ENCODE assay signal across 25 mouse cellular contexts in genomic region chr10:30281666-30282065, GRCm38 (mm10).
"Had no signal": no experiment of that assay in that cellular context is flagged by ENCODE, and none has a peak within 500 bp of the region (broad histone marks: within the 10 kb centered on the region; RNA-seq: fewer than 3 reads in every experiment).

No protein-coding gene starts in this region.

- H3K4me1 ChIP-seq: heart, embryonic 10.5 days; hindbrain, embryonic 10.5 days; hindbrain, embryonic 12.5 days; intestine, embryonic 15.5 days; liver, embryonic 13.5 days; liver, embryonic 15.5 days had no signal

- H3K27me3 ChIP-seq: heart, embryonic 12.5 days; hindbrain, embryonic 12.5 days; intestine, embryonic 15.5 days; limb, embryonic 12.5 days; liver, embryonic 13.5 days; liver, embryonic 15.5 days had no signal

- H3K36me3 ChIP-seq: heart, embryonic 10.5 days; heart, embryonic 12.5 days; hindbrain, embryonic 10.5 days; hindbrain, embryonic 12.5 days; intestine, embryonic 15.5 days; limb, embryonic 10.5 days; limb, embryonic 12.5 days; liver, embryonic 13.5 days; liver, embryonic 15.5 days had no signal

- H3K27ac ChIP-seq: gastrocnemius, adult 2 months; heart, embryonic 10.5 days; hindbrain, embryonic 10.5 days; hindbrain, embryonic 12.5 days; hindbrain, embryonic 14.5 days; intestine, embryonic 15.5 days; layer of hippocampus, adult 2 months; left cerebral cortex, adult 2 months; limb, embryonic 10.5 days; limb, embryonic 12.5 days; liver, embryonic 13.5 days; liver, embryonic 15.5 days had no signal

- ATAC-seq: hindbrain, embryonic 16.5 days; inflammation-experienced regulatory T-cells, adult 6 months; intestine, embryonic 15.5 days; intestine, postnatal 0 days; liver, postnatal 0 days had no signal

- H3K9ac ChIP-seq: heart, embryonic 12.5 days; hindbrain, embryonic 12.5 days; hindbrain, embryonic 14.5 days; intestine, embryonic 15.5 days; limb, embryonic 12.5 days; liver, embryonic 13.5 days; liver, embryonic 15.5 days; liver, postnatal 0 days had no signal

- H3K9me3 ChIP-seq: heart, embryonic 10.5 days; heart, embryonic 12.5 days; hindbrain, embryonic 10.5 days; hindbrain, embryonic 12.5 days; intestine, embryonic 15.5 days; limb, embryonic 10.5 days; liver, embryonic 13.5 days; liver, embryonic 15.5 days had no signal

- H3K4me2 ChIP-seq: heart, embryonic 12.5 days; hindbrain, embryonic 12.5 days; hindbrain, embryonic 14.5 days; intestine, embryonic 15.5 days; limb, embryonic 12.5 days; liver, embryonic 11.5 days; liver, embryonic 13.5 days; liver, embryonic 15.5 days had no signal

- H3K4me3 ChIP-seq: gastrocnemius, adult 2 months; heart, embryonic 10.5 days; heart, embryonic 12.5 days; hindbrain, embryonic 10.5 days; hindbrain, embryonic 12.5 days; intestine, embryonic 15.5 days; layer of hippocampus, adult 2 months; left cerebral cortex, adult 2 months; limb, embryonic 10.5 days; limb, embryonic 12.5 days; liver, embryonic 13.5 days; liver, embryonic 15.5 days had no signal

- DNase-seq: gastrocnemius, adult 2 months; gastrocnemius, postnatal 10 days; gastrocnemius, postnatal 25 days; heart, adult 18-20 months; heart, postnatal 10 days; heart, postnatal 4 days; kidney, postnatal 25 days; liver; liver, embryonic 13.5 days; liver, postnatal 0 days had no signal
